Mouse (Mus musculus) gastrocnemius, adult 18-20 months (tissue): Measurements from ENCODE around the gene Spem2. TPM values are rescaled to one million over a fixed set of nuclear protein-coding genes. Genes with fewer than 3 reads are reported as not detected.
"Not testable (repeated sequence)": the region's sequence is repeated elsewhere in the genome, so short reads cannot be mapped to it uniquely, and the experiment has no call there.

Source experiments
- DNase-seq: peaks from one replicate; pipeline ENCODE4 v3.0.0; 2021; ENCODE audit warnings: low spot score
- long read RNA-seq, 2 experiments: library from polyadenylated mRNA; stranded (forward); transcript quantifications; one replicate each; pipeline ENCODE4 v2.0.0; 2021
- total RNA-seq, 2 experiments: library from RNA; stranded (reverse); gene quantifications; 2 replicates each; pipeline ENCODE4 v1.2.3; 2021

Spem2 gene
- total RNA-seq, result not detected
- long read RNA-seq, experiment 1, result 0 reads
- long read RNA-seq, experiment 2, result 0 reads

- DNase-seq, result no peak
Measured at GRCm38 (mm10) chr11:69818365-69818764, at the start of gene Spem2. TSS of gene Spem2 (minus strand) at chr11:69818465.

DNA sequence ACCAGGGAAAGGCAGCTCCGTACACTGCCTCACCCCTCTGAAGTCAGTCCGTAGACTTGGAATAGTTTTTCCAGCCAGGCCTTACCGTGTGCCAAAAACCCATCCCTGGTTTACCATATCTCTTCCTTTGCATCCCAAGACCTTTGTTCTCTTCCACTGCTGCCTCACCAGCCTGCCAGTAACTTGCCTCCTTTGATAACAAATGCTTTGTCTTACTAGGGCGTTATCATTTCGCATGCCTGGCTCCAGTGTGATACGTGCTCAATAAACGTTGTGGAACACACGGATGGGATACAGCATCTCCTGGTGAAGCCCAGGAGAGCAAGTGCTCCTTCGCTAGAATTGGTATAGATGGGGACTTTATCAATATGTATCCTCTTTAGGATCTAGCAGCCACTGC lies 49.1 kb upstream of the Spem2 start:
- no peak for DNase-seq

DNA sequence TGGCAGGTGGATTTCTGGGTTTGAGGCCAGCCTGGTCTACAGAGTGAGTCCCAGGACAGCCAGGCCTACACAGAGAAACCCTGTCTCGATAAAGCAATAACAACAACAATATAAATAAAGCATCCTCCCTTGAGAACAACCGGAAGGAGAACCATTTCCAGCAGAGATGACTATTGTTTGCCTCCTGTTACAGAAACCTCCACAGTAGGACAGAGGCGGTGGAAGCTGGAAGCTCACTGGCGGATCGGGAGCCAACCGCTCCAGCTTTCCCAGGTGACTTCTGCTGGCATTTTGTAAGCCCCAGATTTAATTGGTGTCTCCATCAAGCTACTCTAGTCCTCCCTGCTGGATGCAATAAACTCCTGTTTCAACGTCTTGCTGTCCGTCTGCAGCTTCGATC lies 47.3 kb upstream of the Spem2 start:
- no peak for DNase-seq

- DNase-seq, result no peak
Measured at GRCm38 (mm10) chr11:69864138-69864860, 46.0 kb upstream of the Spem2 start.

DNA sequence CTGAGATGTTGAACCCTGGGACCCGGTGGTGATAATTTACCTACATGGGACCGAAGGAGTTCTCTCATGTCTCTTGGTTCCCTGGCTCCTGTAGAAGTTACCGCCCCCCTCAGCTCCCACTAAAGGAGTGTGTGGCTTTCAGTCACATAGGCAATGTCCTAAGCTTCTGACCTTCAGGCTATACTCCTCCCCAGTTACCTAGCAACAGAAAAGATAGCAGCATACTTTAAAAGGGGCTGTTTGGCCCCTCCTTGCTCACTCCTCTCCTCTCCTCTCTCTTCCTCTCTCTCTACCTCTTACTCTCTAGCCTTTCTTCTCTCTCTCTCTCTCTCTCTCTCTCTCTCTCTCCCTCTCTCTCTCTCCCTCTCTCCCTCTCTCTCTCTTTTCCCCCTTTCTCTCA lies 45.5 kb upstream of the Spem2 start:
- DNase-seq, result not testable (repeated sequence)

- DNase-seq, result no peak
Measured at GRCm38 (mm10) chr11:69858113-69858998, 40.1 kb upstream of the Spem2 start, which contains the start of gene Tnk1. TSS of gene Tnk1 (minus strand) at chr11:69858730.

- no peak for DNase-seq
Measured at GRCm38 (mm10) chr11:69855347-69855746, 37.1 kb upstream of the Spem2 start.

DNA sequence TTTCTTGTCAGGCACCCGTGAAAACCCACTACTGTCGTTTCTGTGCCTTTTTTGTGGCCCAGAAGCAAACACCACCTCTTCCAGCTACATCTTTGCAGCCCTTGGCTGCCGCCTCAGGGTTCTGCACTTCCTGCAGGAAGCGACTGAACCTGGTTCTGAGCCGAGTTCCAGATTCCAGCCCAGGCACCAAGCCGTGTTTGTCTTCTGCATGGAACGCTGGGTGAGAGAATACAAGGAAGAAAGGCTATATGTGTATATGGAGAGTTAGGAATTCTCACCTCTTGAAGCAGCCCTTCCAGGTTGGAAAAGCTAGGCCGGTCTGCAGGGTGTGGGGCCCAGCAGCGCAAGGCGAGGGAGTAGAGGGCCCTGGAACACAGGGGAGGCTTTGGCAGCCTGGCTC lies 36.4 kb upstream of the Spem2 start:
- DNase-seq, result no peak

- DNase-seq, result no peak
Measured at GRCm38 (mm10) chr11:69853994-69854393, 35.7 kb upstream of the Spem2 start.

- DNase-seq, result no peak
Measured at GRCm38 (mm10) chr11:69850754-69851153, 32.5 kb upstream of the Spem2 start.

- DNase-seq, result no peak
Measured at GRCm38 (mm10) chr11:69849884-69850283, 31.6 kb upstream of the Spem2 start.

DNA sequence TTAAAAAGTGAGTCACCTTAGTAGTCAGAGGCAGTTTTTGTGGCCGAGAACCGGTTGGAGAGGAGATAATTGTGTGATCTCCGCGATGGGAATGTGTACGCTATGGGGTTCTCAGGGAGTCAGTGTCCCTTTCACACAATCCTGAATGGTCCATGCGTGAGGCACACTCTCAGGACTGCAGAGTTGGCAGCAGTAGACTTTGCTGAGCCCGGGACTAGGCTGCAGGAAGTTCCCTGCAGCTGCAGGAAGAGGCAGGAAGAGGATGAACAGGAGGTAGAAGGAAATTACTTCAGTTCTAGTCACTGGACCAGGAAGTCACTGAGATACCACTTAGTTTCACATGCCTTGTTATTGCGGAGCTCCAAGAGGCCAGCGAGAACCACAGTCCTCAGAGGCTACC lies 30.9 kb upstream of the Spem2 start:
- no peak for DNase-seq

DNA sequence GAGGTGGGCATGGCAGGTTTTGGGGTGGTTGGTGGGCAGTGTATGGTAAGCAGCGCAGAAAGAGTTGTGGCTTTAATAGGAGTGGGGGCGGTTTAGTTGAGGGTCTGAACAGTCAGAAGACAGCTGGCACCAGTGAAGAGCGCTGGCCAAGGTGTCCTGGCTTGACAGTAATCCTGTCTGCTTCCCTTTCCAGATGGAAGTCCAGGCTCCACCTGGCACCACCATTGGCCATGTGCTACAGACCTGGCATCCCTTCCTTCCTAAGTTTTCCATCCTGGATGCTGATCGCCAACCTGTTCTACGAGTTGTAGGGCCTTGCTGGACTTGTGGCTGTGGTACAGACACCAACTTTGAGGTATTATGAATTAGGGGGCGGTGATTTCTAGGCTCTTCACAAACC lies 29.8 kb upstream of the Spem2 start:
- DNase-seq, result no peak

GRCm38 (mm10) chr11:69846738-69847688 lies 28.7 kb upstream of the Spem2 start:
- DNase-seq, result no peak

GRCm38 (mm10) chr11:69846198-69846680 lies 28.0 kb upstream of the Spem2 start, which contains the start of gene Plscr3:
TSS of gene Plscr3 (plus strand) at chr11:69846376.
- DNase-seq, result peak; percentile 90

DNA sequence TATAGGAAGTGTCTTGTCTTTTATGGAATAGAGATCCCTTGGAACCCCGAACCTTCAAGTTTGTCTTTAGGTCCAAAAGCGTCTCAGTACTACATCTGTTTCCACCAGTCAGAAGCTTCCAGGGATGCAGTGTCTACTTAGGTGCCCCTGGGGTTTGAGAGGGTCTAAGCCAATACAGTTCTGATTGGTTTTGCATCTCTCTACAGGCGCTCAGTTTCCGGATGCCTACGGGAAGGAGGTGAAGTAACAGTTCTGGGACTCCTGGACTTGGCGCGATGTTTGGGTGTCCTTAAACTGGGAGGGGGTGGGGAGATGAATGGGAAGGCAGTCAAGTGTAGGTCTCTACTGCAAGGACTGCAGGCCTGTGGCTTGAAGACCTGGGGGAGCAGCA lies 20.4 kb upstream of the Spem2 start:
- DNase-seq, result no peak

- peak; percentile 98 for DNase-seq
Measured at GRCm38 (mm10) chr11:69837952-69838713, 19.9 kb upstream of the Spem2 start, which contains the start of gene Tmem256. TSS of gene Tmem256 (plus strand) at chr11:69838514.

DNA sequence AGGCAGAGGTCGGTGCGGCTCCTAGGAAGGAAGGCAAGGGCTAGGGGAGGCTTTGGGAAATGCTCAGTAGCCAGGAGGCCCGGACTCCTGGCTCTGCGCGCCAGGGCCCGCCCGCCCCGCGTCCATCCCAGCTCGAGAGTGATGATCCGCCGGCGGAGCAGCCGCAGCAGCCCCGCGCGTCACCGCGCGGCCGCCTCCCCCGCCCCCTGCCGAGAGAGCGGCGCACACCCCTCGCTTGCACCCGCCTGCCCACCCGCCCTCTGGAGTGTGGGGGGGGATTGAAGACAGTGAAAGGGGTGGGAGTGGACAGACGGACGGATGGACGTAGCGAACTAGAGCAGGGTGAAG lies 19.3 kb upstream of the Spem2 start, which contains the start of gene Nlgn2:
Gene Nlgn2 (minus strand): TSS at position 181 of the 348 bp plus-strand sequence.
- DNase-seq, result no peak

- peak; percentile 36 for DNase-seq
Measured at GRCm38 (mm10) chr11:69836703-69837576, 18.7 kb upstream of the Spem2 start.
